Mouse (Mus musculus) megakaryocyte, embryonic 14.5 days (primary cell): ENCODE results near the gene Rpp25l.

Source experiments
- FLI1 ChIP-seq: IDR thresholded peaks from 2 replicates; pipeline ENCODE4 v1.6.1; 2012; ENCODE audit warnings: low read length, inconsistent platforms, mixed read lengths
- GATA1 ChIP-seq: IDR thresholded peaks from 3 replicates; pipeline ENCODE4 v1.6.1; 2012; ENCODE audit warnings: mixed read lengths, low read length, inconsistent platforms, borderline replicate concordance

DNA sequence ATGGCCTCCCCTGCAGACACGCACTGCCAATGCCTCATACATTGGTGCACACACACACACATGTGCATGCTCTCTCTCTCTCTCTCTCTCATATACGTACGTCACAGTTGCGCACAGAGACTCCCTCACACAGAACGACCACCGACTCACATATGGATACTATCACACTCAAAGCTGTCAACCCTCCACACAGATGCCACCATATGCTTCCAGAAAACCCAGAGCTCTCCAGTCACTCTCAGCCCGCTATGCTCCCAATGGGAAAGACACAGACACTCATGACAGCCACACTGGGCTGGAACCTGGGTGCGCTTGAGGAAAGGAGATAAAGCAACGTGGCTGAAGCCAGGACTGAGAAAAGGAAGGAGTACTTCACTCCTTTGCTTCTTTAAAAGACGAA, 31.4 kb downstream of the Rpp25l start:
- TF ChIP-seq GATA1 (no peak), FLI1 (no peak)
